Comparison of ENCODE assay signal across 14 mouse cellular contexts in genomic region chr2:61820203-61820602, GRCm38 (mm10). TPM values are rescaled to one million over a fixed set of nuclear protein-coding genes. Genes with fewer than 3 reads are reported as not detected.
"Had no signal": no experiment of that assay in that cellular context is flagged by ENCODE, and none has a peak within 500 bp of the region (broad histone marks: within the 10 kb centered on the region; RNA-seq: fewer than 3 reads in every experiment).

No protein-coding gene starts in this region.

- H3K9ac ChIP-seq: kidney, embryonic 15.5 days; limb, embryonic 12.5 days; liver, embryonic 13.5 days; liver, postnatal 0 days; lung, embryonic 15.5 days; midbrain, embryonic 13.5 days had no signal

- H3K36me3 ChIP-seq: kidney, embryonic 15.5 days; limb, embryonic 12.5 days; liver, embryonic 13.5 days; lung, embryonic 15.5 days; midbrain, embryonic 13.5 days had no signal

- H3K27ac ChIP-seq: kidney, embryonic 15.5 days; left cerebral cortex, adult 2 months; limb, embryonic 12.5 days; liver, embryonic 13.5 days; lung, embryonic 15.5 days; macrophage; midbrain, embryonic 13.5 days; stomach, postnatal 0 days had no signal

- DNase-seq: kidney, adult 2 months; kidney, postnatal 25 days; liver; liver, embryonic 13.5 days; liver, postnatal 0 days; lung, postnatal 14 days; thymus, postnatal 4 days had no signal

- ATAC-seq: liver, postnatal 0 days; midbrain, embryonic 13.5 days had no signal

- H3K4me2 ChIP-seq: kidney, embryonic 15.5 days; limb, embryonic 12.5 days; liver, embryonic 13.5 days; lung, embryonic 15.5 days; midbrain, embryonic 13.5 days had no signal

- H3K4me3 ChIP-seq: kidney, embryonic 15.5 days; left cerebral cortex, adult 2 months; limb, embryonic 12.5 days; liver, embryonic 13.5 days; lung, embryonic 15.5 days; midbrain, embryonic 13.5 days had no signal

- H3K9me3 ChIP-seq: kidney, embryonic 15.5 days; limb, embryonic 12.5 days; liver, embryonic 13.5 days; lung, embryonic 15.5 days; midbrain, embryonic 13.5 days had no signal

RNA-seq across cellular contexts. Expression of gene Tbr1, which starts 17.5 kb away (rescaled TPM):
- polyA plus RNA-seq: kidney, embryonic 15.5 days; liver, embryonic 13.5 days; liver, postnatal 0 days; macrophage; stomach, postnatal 0 days had no signal
